Mouse (Mus musculus): ENCODE measurements around the gene Sipa1l2.

The Sipa1l2 gene

DNA sequence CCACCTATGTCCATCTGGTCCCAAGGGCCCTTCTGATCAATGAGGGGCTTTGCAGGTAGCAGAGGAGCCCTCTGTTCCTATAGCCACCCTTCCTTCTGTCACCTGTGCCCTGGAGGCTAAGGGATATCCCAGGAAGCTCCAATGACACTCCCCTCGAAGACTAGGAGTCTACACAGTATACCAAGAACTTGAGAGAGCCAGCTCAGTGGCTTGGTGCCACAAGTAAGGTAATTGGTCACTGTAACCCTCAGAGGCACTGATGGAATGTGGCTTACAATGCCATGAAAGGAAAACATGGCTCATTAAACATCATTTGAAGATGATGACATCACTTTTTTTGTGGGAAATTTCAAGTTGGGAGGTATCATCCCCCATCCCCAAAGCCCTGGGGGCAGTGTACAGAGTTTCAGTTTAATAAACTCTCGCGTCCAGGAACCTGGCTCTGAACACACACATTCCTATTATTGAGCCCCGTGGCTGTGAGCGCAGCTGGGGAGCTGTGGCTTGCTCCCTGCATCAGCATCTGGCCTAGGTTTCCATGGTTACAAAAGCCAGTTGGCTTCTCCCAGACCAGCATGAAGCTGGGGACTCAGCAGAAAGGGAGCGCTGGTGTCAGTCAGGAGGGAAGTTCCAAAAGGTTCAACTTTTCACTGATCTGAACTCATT lies 104.3 kb downstream of the Sipa1l2 start:
- peak; percentile 41 for DNase-seq (ENCODE audit: extremely low spot score, low spot score)

DNA sequence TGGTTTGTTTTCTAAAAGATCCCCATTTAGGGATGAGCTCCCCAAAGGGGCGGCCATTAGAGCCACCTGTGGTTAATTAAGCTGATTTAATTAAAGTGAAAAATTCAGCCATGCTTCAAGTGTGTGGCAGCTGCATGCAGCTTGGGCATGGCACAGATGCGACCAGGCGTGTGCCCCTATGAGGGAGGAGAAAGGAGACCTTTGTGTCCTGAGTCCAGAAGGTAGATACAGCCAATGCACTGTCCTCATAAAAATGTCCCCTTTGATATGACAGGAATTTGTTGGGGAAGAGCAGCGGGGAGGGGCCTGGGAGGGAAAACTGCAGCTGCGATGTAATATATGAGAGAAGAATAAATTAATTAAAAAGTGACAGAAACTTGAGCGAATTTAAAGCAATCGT lies 106.7 kb downstream of the Sipa1l2 start:
- no peak for DNase-seq (ENCODE audit: extremely low spot score, low spot score)

DNA sequence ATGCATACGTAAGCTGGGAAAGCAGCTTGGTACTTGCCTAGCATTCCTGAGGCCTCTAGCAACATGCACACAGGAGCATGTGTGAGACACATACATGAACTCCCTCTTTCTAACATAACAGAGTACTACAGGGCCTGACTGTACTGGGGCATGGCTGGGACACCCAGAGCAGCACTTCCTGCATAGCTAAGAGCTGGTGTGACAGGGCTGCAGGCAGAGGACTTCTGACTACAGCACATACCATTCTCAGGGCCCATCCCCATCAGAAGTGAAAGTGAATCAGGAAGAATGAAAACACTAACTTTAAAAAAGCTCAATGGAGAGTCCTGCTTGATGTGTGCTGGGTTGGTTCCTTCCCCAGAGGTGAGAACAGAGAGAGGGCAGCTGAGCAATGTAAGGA lies 108.1 kb downstream of the Sipa1l2 start:
- DNase-seq (ENCODE audit: extremely low spot score, low spot score), result no peak

DNA sequence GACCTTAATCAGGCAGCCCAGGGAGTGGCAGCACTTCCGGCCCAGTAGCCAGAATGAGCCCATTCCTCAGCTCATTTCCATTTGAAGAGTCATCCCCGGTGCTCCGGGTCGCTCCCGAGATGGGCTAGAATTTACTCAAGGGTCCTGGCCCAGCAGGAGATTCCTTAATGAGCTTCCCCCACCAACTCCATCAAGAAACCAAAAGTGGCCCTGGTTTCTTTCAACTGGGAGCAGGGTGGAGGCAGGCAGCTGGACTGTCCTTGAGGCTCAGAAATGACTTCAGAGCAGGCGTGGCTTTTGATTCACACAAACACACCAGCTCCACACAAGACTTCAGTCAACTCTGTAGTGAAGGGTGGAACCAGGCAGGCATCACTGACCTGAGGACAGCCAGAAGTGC lies 109.0 kb downstream of the Sipa1l2 start:
- DNase-seq (ENCODE audit: extremely low spot score, low spot score), result no peak

DNA sequence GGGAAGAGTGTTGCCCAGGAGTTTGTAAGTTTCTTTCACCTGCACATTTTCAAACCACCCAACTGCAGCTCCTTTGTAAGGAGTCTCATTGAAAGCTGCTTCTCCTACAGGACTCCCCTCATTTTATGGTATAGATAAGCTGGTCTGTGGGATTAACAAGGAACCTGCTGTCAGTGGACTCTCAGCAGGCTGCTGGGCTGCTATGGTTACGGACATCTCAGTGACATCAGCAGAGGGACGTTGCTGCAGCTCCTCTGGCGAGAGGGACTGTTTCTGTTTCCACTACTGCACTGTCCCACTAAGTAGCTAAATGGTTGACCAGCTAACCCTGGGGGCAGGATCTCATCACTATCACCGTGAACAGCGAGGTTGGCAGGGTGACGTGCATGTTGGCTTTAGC lies 120.6 kb downstream of the Sipa1l2 start:
- no peak for DNase-seq (ENCODE audit: extremely low spot score, low spot score)

DNA sequence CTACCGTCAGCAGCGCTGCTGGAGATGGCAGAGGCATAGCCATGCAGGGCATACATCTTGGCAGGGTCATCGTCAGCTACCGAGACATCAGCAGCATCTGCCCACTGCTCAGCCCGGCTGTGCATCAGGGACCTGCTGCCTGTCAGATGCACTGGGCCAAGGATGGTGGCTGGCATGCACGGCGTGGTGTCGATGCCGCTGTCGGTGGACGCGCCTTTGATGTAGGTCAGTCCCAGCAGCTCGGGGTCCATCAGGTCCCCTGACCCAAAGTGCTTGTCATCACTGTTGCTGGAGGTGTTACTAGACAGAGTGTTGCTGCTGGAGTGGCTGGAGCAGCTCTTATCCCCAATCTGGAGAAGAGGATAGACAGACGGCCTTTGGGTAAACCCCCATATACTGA lies 122.1 kb downstream of the Sipa1l2 start:
- DNase-seq (ENCODE audit: extremely low spot score, low spot score), result no peak

DNA sequence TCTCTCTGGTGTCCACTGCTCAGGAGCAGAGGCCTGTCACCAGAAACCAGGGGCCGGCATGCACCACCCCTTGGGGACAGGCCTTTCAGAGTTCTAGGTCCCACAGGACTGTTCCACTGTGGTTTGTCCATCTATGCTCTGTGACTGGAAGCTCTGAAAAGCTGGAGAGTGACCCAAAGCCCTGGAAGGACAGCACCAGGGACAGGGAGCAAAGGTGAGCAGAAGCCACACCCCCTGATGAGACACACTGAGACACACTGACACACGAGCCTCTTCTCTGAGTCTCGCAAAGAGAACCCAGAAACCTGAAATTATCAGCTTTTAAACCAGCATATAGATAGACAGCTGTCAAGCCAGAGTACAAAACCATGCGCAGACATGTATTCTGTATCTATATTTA lies 123.4 kb downstream of the Sipa1l2 start:
- no peak for DNase-seq (ENCODE audit: extremely low spot score, low spot score)

- DNase-seq (ENCODE audit: extremely low spot score, low spot score), result no peak
These were observed 124.4 kb downstream of the Sipa1l2 start for GRCm38 (mm10) chr8:125445225-125445609.

- no peak for DNase-seq (ENCODE audit: extremely low spot score, low spot score)
These were observed 125.0 kb downstream of the Sipa1l2 start for GRCm38 (mm10) chr8:125444457-125445224.

DNA sequence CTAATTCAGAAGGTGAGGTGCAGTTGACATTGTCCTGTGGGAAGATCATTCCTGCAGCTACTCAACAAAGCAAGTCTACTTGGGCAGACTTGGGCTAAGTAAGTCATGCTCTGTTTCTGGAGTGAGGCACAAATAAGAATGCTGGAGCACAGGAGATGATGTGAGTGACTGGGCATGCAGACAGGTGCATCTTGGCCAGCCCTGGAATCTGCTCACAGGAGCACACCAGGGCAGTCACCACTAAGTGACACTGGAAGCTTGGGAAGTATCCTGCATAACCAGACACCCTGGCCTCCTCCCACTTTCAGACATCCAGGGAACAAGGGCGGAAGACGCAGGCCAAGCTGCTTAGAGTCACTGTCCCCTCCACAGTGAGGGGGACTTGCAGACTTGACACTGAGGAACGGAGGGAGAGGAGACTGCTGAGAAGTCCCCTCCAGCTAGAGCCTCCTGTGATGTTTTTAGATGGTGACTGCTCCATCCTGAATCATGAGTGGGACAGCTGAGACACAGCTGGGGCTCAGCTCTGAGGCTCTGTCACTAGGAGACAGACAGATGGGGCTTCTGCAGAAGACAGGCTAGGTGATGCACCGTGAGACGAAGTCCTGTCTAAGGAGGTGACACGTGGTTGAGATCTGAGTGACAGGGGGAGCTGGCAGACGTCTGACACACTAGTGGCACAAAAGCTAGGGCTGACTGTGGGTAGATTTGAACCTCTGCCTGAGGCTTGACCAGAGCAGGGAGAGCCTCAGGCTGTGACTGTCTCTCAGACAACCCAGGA lies 134.1 kb downstream of the Sipa1l2 start:
- DNase-seq (ENCODE audit: extremely low spot score, low spot score), result no peak

GRCm38 (mm10) chr8:125434151-125434550 lies 135.5 kb downstream of the Sipa1l2 start:
- DNase-seq (ENCODE audit: extremely low spot score, low spot score), result no peak

DNA sequence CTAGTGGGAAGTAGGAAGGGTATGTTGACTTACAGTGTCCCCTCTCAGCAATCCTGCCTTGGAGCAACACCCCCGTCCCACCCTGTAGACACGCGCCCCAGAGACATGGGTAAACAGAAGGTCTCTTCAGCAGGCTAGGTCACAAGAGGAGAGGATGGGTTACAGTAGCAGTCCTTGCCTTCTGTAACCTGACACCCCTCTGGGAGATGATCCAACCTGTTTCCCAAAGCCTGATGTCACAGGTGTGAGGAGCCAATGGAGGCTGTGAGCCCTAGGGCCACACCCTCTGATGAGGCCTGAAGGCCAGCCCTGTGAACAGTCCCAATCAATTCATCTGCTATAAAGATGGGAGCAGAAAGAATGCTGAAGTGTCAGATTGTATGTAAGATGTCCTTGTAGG lies 138.3 kb downstream of the Sipa1l2 start:
- DNase-seq (ENCODE audit: extremely low spot score, low spot score), result no peak

- no peak for DNase-seq (ENCODE audit: extremely low spot score, low spot score)
These were observed 138.8 kb downstream of the Sipa1l2 start for GRCm38 (mm10) chr8:125430796-125431195.

DNA sequence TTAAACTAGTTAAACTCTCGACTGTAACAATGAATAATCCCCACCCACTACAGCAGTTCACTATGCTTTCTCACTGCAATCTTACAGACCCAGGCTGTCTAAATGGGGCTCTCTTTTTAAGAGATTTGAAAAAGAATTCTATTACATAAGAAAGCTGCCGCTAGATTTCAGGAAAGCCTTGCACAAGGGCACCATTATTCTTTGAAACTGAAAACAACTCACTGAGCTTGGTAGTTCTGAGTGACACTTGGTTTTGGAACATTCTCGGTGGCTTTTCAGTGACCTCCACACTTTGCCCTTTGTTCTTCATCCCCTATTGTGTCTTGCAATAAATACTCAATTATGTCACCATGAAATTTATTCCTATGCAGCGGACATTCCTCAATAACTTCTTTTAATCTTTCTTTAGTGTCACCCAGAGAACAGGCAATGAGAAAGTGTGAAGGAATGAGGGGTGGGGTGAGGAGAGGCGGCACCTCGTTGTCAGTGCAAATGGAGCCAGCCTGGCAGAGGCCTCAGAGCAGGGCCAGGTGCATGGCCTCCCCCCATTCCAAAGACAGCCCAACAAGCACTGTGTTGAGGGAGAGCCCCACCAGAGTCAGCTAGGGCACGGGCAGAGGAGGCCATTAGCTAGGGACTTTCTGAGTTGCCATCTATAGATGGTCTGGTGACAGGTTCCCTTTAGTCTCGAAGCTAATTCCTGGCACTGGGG lies 140.5 kb downstream of the Sipa1l2 start:
- DNase-seq (ENCODE audit: extremely low spot score, low spot score), result no peak

DNA sequence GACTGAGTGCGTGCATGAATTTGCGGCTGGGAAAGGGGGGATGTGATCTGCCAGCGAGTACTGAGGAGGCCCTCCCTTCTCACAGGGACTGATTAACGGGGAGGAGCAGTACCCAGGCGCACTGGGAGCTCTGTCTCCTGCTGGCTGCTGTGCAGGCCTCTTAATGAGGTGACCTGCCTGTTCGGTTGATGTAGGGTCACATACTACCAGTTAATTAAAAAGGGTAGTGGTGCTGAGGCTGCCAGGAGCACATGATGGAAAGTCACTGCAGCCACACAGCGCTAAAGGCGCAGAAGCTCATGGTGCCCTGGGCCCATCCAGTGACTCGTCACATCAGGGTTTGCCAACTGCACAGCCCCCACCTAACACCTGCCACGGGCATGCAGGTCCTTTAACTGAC lies 145.7 kb downstream of the Sipa1l2 start:
- no peak for DNase-seq (ENCODE audit: extremely low spot score, low spot score)

- no peak for DNase-seq (ENCODE audit: extremely low spot score, low spot score)
These were observed 150.3 kb downstream of the Sipa1l2 start for GRCm38 (mm10) chr8:125419202-125419830.

DNA sequence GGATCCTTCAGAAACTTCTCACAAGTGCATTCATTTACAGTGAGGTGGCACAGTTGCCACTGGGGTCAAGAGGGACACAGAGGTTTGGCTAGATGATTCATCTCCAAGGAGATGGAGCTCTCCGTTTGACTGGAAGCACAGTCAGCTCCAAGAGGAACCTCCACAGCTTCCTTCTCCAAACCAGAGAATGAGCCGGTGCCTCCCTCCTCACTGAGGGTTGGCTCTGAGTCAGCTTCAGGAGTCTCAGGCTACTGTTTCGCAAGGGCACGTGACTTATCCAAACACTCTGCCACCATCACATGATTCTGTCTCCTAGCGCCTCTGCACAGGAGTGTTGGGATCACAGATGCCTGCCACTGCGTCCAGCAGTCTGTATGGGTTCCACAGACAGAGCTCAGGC lies 153.5 kb downstream of the Sipa1l2 start:
- DNase-seq (ENCODE audit: extremely low spot score, low spot score), result no peak

DNA sequence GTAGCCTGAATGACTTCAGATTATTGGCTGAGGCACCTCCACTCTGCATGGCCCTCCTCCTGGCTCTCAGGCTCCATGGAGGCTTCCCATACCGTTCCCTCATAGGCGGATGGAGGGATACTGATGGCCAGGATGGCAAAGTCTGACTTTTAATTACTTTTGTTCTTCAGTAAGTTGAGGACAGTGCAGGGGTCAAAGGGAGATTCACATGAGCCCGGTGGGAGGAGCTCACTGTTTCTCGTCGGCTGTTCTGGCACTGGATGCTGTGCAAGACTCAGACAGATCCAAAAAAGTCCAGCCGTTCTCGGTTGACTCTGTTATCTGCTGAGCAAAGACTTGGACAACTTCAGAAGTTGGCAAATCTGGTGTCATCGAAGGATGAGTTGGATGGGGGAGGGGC lies 155.0 kb downstream of the Sipa1l2 start:
- DNase-seq (ENCODE audit: extremely low spot score, low spot score), result no peak

DNA sequence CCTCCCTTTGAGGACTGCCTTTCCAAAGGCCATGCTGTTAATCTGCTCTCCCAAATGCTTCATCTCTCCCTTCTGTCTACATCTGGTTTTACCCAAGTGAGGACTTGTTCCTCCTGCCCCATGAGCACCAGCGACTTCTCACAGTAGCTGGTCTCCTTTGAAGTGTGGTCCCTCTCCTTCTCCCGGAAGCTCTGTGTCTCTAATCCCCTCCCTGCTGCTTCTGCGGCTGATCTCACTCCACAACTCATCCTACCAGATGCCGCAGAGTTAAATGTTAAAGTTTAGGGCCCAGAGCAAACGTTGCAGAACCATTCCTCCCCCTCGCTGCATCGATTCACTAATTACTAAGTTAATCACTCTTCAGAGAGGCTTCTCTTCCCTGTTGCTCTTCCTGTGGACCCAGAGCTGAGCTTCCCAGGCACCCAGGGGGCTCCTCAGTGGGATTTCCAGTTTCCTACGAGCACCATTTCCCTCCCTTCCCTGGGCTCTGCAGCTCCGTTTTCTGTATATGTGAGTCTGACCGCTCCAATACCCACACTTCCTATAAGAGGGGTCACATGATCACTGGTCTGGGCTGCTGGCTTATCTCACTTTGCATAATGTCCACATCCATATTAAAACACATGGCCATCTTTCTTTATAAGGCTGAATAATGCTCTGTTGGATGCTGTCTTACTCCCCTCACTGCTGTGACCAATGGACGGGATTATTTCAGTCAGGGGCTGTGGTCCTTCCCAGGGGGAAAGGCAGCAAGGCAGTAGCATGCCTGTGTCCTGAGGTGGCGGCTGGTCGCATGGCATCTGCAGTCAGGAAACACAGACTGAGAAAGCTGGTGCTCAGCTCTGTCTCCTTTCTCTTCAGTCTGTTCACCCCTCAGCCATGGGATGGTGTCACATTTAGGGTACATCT lies 156.4 kb downstream of the Sipa1l2 start:
- DNase-seq (ENCODE audit: extremely low spot score, low spot score), result no peak

- DNase-seq (ENCODE audit: extremely low spot score, low spot score), result no peak
These were observed 159.0 kb downstream of the Sipa1l2 start for GRCm38 (mm10) chr8:125410646-125411045.
